Mouse (Mus musculus): ENCODE data around the gene Cdh24. TPM values are rescaled to one million over a fixed set of nuclear protein-coding genes. Genes with fewer than 3 reads are reported as not detected.

The Cdh24 gene
- polyA plus RNA-seq, 1 experiment from 2014 or later: 10.5 TPM

DNA sequence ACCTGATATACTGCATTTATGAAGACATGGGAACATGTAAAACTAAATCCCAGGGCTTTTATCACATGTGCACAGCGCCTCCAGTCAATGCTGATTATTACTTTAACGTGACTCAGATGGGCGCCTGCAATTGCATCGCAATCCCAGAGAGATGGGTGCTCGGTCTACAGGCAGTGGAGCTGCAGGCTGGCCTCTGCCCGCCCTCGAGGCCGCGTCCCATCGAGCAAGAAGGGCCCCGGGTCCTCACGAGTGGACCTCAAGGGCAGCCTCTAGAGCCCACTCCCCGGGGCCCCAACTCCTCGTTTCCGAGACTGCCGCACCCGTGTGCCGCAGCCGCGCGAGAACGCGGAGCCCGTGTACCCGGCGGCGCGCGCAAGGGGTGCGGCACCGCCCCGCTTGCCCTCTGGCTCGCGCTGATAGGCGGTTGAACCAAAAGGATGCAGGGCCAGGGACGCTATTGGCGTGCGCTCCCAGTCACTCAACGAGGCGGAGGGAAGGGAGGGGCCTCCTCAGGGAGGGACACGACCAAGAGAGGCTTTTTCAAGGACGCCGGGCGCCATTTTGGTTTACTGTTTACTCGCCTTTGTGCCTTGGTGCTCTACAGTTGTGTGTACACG, 38.0 kb downstream of the Cdh24 start:
- Histone ChIP-seq H3K9me3 (ENCODE audit: control insufficient read depth, low read length) (no peaks in the 10 kb centered on the region), H3K36me3 (replicated peaks; ENCODE audit: control insufficient read depth, insufficient read depth) (no peaks in the 10 kb centered on the region), H3K4me2 (replicated peaks) (peak overlapping the region; percentile 59), H3K27ac (peak overlapping the region; percentile 95), H3K9ac (peak overlapping the region; percentile 78), H3K4me3 (replicated peaks; ENCODE audit: low read length) (peak overlapping the region; percentile 52), H3K27me3 (ENCODE audit: control insufficient read depth, insufficient read depth, low read length) (no peaks in the 10 kb centered on the region), H3K4me1 (replicated peaks; ENCODE audit: control insufficient read depth, insufficient read depth, low read length) (peaks cover 25% of the 10 kb centered on the region)
- WGBS: under 1% methylated on average over 46 of the region's 46 CpGs
- DNase-seq (ENCODE audit: low spot score): peak; percentile 95
- ATAC-seq (ENCODE audit: low FRiP score): peak; percentile 99

GRCm38 (mm10) chr14:54602613-54603012, 38.6 kb downstream of the Cdh24 start:
- H3K4me3 ChIP-seq (replicated peaks; ENCODE audit: low read length): peak overlapping the region; percentile 52
- H3K4me1 ChIP-seq (replicated peaks; ENCODE audit: control insufficient read depth, insufficient read depth, low read length): peaks cover 25% of the 10 kb centered on the region
- no peaks in the 10 kb centered on the region for H3K36me3 ChIP-seq (replicated peaks; ENCODE audit: control insufficient read depth, insufficient read depth)
- WGBS: 34% methylated on average over 4 of the region's 4 CpGs
- no peaks in the 10 kb centered on the region for H3K27me3 ChIP-seq (ENCODE audit: control insufficient read depth, insufficient read depth, low read length)
- H3K9me3 ChIP-seq (ENCODE audit: control insufficient read depth, low read length): no peaks in the 10 kb centered on the region
- ATAC-seq (ENCODE audit: low FRiP score) (no peak; the same call in 1 of the 2 replicates), DNase-seq (ENCODE audit: low spot score) (no peak)
- H3K27ac ChIP-seq: peak overlapping the region; percentile 95
- peak overlapping the region; percentile 78 for H3K9ac ChIP-seq
- H3K4me2 ChIP-seq (replicated peaks): peak overlapping the region; percentile 59

DNA sequence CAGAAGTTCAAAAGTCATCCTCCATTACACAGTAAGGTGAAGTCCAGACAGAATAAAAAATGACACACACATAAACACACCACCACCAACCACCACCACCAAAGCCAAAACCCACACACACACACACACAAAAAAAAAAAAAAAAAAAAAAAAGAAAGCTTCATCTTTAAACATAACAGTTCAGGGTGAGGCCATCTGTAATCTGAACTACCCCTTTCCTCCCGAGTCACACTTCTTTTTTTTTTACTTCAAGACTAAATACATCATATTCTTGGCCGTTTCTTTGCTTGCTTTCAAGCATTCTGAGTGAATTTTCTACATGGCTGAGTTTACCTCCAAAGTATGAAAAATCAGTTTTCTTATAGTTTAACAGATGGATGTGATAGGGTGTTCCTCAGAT, 39.6 kb downstream of the Cdh24 start:
- H3K9me3 ChIP-seq (ENCODE audit: control insufficient read depth, low read length): no peaks in the 10 kb centered on the region
- WGBS: 79% methylated on average over 2 of the region's 2 CpGs
- no peak overlapping the region for H3K9ac ChIP-seq
- ATAC-seq (ENCODE audit: low FRiP score): no peak
- H3K27me3 ChIP-seq (ENCODE audit: control insufficient read depth, insufficient read depth, low read length): no peaks in the 10 kb centered on the region
- no peaks in the 10 kb centered on the region for H3K36me3 ChIP-seq (replicated peaks; ENCODE audit: control insufficient read depth, insufficient read depth)
- H3K27ac ChIP-seq: no peak overlapping the region
- H3K4me3 ChIP-seq (replicated peaks; ENCODE audit: low read length): no peak overlapping the region
- H3K4me2 ChIP-seq (replicated peaks): no peak overlapping the region
- DNase-seq (ENCODE audit: low spot score): no peak
- H3K4me1 ChIP-seq (replicated peaks; ENCODE audit: control insufficient read depth, insufficient read depth, low read length): peaks cover 25% of the 10 kb centered on the region

DNA sequence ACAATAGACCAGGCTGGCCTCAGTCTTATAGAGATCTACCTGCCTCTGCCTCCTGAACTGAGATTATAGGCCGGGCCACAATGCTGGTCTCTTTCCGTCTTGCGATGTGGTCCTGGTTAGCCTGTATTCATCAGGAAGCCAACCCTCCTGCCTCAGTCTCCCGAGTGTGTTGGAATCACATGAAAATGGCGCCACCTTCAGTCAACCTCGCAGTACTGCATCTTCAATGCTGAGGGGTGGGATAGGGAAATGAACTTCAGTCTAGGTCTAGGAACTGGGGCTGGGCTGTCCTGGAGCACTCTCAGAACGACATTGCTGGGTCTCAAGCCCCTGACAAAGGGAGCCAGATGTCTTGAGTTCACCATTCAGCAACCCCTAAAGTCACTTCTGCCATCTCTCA, 44.1 kb downstream of the Cdh24 start:
- H3K9me3 ChIP-seq (ENCODE audit: control insufficient read depth, low read length): no peaks in the 10 kb centered on the region
- no peak overlapping the region for H3K27ac ChIP-seq
- no peak overlapping the region for H3K4me2 ChIP-seq (replicated peaks)
- H3K27me3 ChIP-seq (ENCODE audit: control insufficient read depth, insufficient read depth, low read length): no peaks in the 10 kb centered on the region
- H3K9ac ChIP-seq: no peak overlapping the region
- 82% methylated on average over 7 of the region's 7 CpGs for whole genome bisulfite sequencing
- H3K36me3 ChIP-seq (replicated peaks; ENCODE audit: control insufficient read depth, insufficient read depth): no peaks in the 10 kb centered on the region; the same call in 1 of the 2 replicates
- H3K4me3 ChIP-seq (replicated peaks; ENCODE audit: low read length): no peak overlapping the region
- no peaks in the 10 kb centered on the region for H3K4me1 ChIP-seq (replicated peaks; ENCODE audit: control insufficient read depth, insufficient read depth, low read length)
- ATAC-seq (ENCODE audit: low FRiP score) (no peak), DNase-seq (ENCODE audit: low spot score) (no peak)

- Histone ChIP-seq H3K4me1 (replicated peaks; ENCODE audit: control insufficient read depth, insufficient read depth, low read length) (no peaks in the 10 kb centered on the region), H3K27me3 (ENCODE audit: control insufficient read depth, insufficient read depth, low read length) (no peaks in the 10 kb centered on the region), H3K36me3 (replicated peaks; ENCODE audit: control insufficient read depth, insufficient read depth) (peaks cover 3% of the 10 kb centered on the region; the same call in 1 of the 2 replicates), H3K27ac (no peak overlapping the region), H3K4me3 (replicated peaks; ENCODE audit: low read length) (no peak overlapping the region), H3K4me2 (replicated peaks) (no peak overlapping the region), H3K9me3 (ENCODE audit: control insufficient read depth, low read length) (no peaks in the 10 kb centered on the region), H3K9ac (no peak overlapping the region)
- DNase-seq (ENCODE audit: low spot score) (no peak), ATAC-seq (ENCODE audit: low FRiP score) (no peak)
- 72% methylated on average over 27 of the region's 28 CpGs for WGBS
Measured at GRCm38 (mm10) chr14:54594631-54595414, 46.3 kb downstream of the Cdh24 start.

- Histone ChIP-seq H3K27me3 (ENCODE audit: control insufficient read depth, insufficient read depth, low read length) (no peaks in the 10 kb centered on the region), H3K36me3 (replicated peaks; ENCODE audit: control insufficient read depth, insufficient read depth) (peaks cover 3% of the 10 kb centered on the region; the same call in 1 of the 2 replicates), H3K4me3 (replicated peaks; ENCODE audit: low read length) (no peak overlapping the region), H3K27ac (no peak overlapping the region), H3K9me3 (ENCODE audit: control insufficient read depth, low read length) (no peaks in the 10 kb centered on the region), H3K9ac (no peak overlapping the region), H3K4me2 (replicated peaks) (no peak overlapping the region), H3K4me1 (replicated peaks; ENCODE audit: control insufficient read depth, insufficient read depth, low read length) (no peaks in the 10 kb centered on the region)
- ATAC-seq (ENCODE audit: low FRiP score) (no peak), DNase-seq (ENCODE audit: low spot score) (no peak)
- WGBS: 91% methylated on average over 3 of the region's 3 CpGs
Measured at GRCm38 (mm10) chr14:54594055-54594454, 47.1 kb downstream of the Cdh24 start.

- WGBS: 61% methylated on average over 10 of the region's 10 CpGs
- no peaks in the 10 kb centered on the region for H3K4me1 ChIP-seq (replicated peaks; ENCODE audit: control insufficient read depth, insufficient read depth, low read length)
- DNase-seq (ENCODE audit: low spot score): no peak
- no peak overlapping the region for H3K4me2 ChIP-seq (replicated peaks)
- 0 out of 2 replicates have a peak overlapping the region, but pooled peaks have one; percentile 5 for H3K27ac ChIP-seq
- H3K27me3 ChIP-seq (ENCODE audit: control insufficient read depth, insufficient read depth, low read length): no peaks in the 10 kb centered on the region
- H3K9ac ChIP-seq: no peak overlapping the region
- no peak overlapping the region for H3K4me3 ChIP-seq (replicated peaks; ENCODE audit: low read length)
- no peak for ATAC-seq (ENCODE audit: low FRiP score)
- no peaks in the 10 kb centered on the region for H3K9me3 ChIP-seq (ENCODE audit: control insufficient read depth, low read length)
- H3K36me3 ChIP-seq (replicated peaks; ENCODE audit: control insufficient read depth, insufficient read depth): peaks cover 3% of the 10 kb centered on the region; the same call in 1 of the 2 replicates
Measured at GRCm38 (mm10) chr14:54592319-54592934, 48.7 kb downstream of the Cdh24 start.

GRCm38 (mm10) chr14:54591056-54591455, 50.1 kb downstream of the Cdh24 start:
- DNase-seq (ENCODE audit: low spot score) (no peak), ATAC-seq (ENCODE audit: low FRiP score) (no peak)
- Histone ChIP-seq H3K4me3 (replicated peaks; ENCODE audit: low read length) (no peak overlapping the region), H3K4me1 (replicated peaks; ENCODE audit: control insufficient read depth, insufficient read depth, low read length) (no peaks in the 10 kb centered on the region), H3K4me2 (replicated peaks) (no peak overlapping the region), H3K27ac (no peak overlapping the region), H3K27me3 (ENCODE audit: control insufficient read depth, insufficient read depth, low read length) (no peaks in the 10 kb centered on the region), H3K9me3 (ENCODE audit: control insufficient read depth, low read length) (no peaks in the 10 kb centered on the region), H3K36me3 (replicated peaks; ENCODE audit: control insufficient read depth, insufficient read depth) (peaks cover 3% of the 10 kb centered on the region; the same call in 1 of the 2 replicates), H3K9ac (no peak overlapping the region)
- WGBS: 93% methylated on average over 16 of the region's 16 CpGs

DNA sequence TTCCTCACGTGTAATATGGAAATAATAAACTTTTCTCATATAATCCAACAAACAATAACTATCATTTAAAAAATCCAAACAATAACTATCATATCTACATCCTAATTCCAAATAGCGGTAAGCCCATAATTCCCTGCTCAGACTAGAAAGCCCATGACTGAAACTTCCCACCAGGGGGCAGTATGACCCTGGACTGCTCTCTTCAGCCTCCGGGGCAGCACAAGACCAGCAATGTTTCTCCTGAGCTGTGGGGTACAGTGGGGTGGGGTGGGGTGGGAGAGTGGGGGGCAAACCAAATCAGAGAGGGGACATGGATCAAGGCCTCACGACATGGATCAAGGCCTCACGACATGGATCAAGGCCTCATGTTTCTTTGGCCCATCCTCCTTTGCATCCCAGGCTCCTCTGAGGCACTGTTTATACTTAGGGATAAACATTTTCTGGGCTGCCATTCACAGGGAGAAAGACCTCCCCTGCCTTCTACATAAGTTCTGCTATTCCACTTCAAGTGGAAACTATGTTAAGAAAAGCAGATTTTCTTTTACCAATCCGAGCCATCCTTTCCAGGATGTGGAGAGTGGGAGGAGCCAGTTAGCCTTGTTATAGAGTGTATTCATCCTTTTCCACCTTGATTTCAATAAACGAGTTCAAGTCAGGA, 57.4 kb downstream of the Cdh24 start:
- H3K36me3 ChIP-seq (replicated peaks; ENCODE audit: control insufficient read depth, insufficient read depth): peaks cover 18% of the 10 kb centered on the region; the same call in 1 of the 2 replicates
- ATAC-seq (ENCODE audit: low FRiP score): peak; percentile 24; the same call in 1 of the 2 replicates
- H3K27ac ChIP-seq: no peak overlapping the region
- H3K27me3 ChIP-seq (ENCODE audit: control insufficient read depth, insufficient read depth, low read length): peaks cover 2% of the 10 kb centered on the region; the same call in 1 of the 2 replicates
- 46% methylated on average over 7 of the region's 7 CpGs for WGBS
- no peak overlapping the region for H3K4me2 ChIP-seq (replicated peaks)
- H3K4me1 ChIP-seq (replicated peaks; ENCODE audit: control insufficient read depth, insufficient read depth, low read length): no peaks in the 10 kb centered on the region
- no peaks in the 10 kb centered on the region for H3K9me3 ChIP-seq (ENCODE audit: control insufficient read depth, low read length)
- no peak overlapping the region for H3K9ac ChIP-seq
- peak; percentile 76 for DNase-seq (ENCODE audit: low spot score)
- no peak overlapping the region for H3K4me3 ChIP-seq (replicated peaks; ENCODE audit: low read length)

Data from hindbrain, embryonic 14.5 days (tissue).